Mouse (Mus musculus): Measurements from ENCODE around the gene Arsg.
A peak's percentile ranks its signal among the peaks of the same experiment; 100 is the strongest.

Arsg gene

GRCm38 (mm10) chr11:109583986-109584385 is 110.8 kb downstream of the Arsg start:
- no peak for DNase-seq (ENCODE audit: low read depth, low spot score)

- peak; percentile 73 for DNase-seq (ENCODE audit: low read depth, low spot score)
These were observed 111.9 kb downstream of the Arsg start for GRCm38 (mm10) chr11:109584843-109585713.

DNA sequence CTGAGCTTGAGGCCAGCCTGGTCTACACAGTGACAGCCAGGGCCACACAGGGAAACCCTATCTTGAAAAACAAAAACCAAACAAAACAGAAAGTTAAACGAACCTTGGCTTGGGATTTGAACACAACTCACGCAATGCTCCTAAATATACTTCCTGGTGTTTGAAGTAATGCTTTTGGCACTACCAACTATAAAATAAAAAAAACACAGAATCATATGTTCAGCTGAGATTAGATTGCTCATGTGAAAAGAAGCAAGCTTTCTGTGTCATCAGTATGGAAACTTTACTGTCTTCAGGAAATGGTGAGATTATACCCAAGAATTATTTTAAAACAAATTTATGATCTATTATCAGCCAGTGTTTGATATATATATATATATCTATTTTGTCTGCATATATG is 113.2 kb downstream of the Arsg start:
- no peak for DNase-seq (ENCODE audit: low read depth, low spot score)

DNA sequence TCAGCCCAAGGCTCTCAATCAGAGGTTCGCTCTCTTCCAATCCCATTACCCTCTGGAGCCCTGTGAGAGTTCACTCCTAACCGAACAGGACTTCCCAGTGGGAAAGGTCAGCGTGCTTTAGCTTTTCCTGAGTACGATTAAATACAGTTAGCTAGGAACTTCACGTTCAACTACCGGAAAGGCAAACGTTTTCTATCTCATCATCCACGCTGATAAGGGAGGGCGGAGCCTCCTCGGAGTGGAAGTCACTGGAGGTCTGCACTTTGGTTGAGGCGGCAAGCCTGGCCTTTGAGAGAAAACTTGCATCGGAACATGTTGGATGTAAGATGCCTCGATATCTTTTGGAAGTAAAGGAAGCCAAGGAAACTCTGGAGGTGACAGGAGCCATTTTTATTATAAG is 113.8 kb downstream of the Arsg start:
- DNase-seq (ENCODE audit: low read depth, low spot score), result no peak

DNA sequence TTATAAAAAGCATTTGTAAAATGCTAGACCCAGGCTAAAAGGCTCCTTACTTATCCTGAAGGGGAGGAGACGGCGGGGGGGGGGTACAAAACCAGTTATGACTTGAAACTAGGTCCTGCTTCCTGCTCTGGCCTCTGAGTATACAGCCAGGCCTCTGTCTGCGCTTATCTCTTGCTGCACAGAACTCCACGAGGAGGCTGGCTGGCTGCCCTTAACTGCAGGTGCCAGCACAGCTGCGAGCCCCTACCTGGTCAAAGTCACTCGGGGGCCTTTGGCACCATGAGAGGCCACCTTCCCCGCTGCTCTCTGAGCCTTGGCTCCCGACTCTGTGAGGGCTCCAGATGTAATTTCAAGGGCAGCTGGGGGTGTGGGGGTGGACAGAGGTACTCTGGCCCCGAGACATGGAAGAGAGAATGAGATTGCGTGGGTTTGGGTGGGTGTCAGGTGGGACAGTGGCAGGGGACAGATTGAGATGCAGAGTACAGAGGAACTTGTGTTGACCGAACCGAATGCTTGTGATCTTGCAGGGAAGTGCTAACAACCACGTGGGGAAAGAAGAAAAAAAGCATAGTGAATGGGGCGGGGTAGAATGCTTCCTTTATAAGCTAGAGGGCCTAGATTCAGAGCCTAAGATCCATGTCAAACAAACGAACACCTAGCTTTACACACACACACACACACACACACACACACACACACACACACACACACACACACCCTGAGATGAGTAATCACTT is 114.6 kb downstream of the Arsg start:
- no peak for DNase-seq (ENCODE audit: low read depth, low spot score)

DNA sequence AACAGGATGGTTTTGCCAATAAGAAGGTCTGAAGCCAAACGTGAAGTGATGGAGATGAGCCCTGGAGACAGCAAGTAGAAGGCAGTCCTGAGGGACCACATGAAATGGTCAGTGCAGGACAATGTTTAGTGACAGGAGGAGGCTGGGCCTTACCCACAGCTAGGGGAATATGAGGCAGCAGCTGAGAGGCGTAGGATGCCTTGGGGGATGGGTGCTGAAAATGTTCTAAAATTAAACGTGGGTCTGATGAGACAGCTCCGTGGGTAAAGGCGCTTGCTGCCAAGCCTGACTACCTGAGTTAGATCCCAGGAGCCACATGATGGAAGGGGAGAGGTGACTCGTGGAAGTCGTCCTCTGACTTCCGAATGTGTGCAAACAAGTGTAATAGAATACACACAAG is 116.8 kb downstream of the Arsg start:
- peak; percentile 47 for DNase-seq (ENCODE audit: low read depth, low spot score)

GRCm38 (mm10) chr11:109591511-109591910 is 118.3 kb downstream of the Arsg start:
- no peak for DNase-seq (ENCODE audit: low read depth, low spot score)

DNA sequence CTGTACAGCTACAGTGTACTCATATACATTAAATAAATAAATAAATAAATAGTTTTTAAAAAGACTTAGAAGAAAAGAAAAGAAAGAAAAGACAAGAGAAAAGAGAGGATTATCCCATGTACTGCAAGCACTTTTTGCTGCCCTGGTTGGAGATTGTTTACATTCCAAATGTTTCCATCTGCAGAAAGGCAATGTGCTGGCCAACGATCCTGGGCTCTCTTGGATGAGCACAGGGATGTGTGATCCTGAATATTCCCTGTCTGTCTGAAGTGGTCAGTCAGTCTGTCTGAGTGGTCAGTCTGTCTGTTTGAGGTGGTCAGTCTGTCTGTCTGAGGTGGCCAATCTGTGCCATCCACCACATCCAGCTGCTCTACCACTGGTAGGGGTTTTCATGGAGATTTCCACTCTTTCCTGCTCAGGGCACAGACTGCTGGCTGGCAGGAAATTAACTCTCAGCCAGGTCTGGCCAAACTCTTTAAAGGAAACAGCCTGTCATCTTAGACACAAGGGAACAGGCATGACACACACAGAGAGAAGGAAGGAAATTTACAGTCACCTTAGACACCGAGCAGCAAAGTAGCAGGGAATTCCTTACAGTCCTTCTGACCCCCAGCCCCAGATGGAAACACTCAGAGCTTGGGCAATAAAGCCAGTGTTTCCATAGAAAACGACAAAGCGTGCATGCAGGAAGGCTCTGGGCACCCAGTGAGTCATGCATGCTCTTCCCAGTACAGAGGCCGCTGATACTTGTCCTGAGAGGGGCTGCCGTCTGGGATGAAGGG is 120.2 kb downstream of the Arsg start:
- DNase-seq (ENCODE audit: low read depth, low spot score), result no peak

DNA sequence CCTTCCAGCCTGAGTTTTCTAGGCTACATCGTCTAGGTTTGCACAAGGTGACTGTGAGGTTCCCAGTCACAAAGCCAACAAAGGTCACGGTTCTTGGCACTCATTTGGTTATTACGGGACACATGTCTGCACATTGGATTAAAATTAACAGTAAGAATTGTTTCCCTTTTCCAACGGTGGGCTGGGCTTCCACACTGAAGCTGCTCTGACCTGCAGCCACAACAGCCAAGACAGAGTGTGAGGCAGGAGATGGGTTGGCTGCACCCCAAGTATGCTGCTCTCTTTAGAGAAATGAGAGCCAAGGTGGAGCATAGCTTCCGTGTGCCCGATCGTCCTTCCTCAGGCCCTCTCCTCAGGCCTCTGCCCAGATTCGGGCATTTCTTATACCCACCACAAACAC is 121.6 kb downstream of the Arsg start:
- DNase-seq (ENCODE audit: low read depth, low spot score), result no peak

DNA sequence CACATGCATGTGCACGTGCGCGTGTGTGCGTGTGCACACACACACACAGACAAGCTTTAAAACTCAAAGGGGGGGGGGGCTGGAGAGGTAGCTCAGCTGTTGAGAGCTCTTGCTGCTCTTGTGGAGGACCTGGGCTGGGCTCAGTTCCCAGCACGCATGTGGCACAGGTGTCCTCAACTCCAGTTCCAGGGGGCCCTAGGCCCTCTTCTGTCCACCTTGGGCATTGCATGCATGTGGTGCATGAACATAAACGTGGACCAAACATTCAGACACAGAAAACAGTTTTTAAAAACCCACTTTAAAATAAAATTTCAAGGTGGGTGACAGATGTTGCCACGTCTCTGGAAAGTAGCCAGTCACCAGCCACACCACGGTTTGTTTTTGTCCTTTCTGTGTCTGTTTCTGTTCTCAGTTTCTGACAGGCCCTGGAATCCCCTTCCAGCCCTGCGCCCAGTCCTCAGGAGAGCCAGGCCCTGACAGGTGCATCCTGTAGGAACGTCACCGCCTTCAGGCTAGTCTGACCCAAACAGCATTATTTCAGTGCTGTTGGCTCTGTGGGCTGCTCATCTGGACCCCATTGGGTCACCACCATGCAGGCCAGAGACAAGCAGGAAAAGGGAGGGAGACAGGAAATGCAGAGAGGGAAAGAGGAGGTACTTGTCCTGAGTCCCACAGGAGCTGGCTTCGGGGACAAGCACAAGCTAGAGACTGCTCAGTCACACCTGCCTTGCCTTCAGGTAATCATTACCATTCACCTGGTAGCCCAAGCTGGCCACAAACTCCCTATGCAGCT is 125.8 kb downstream of the Arsg start:
- no peak for DNase-seq (ENCODE audit: low read depth, low spot score)

DNA sequence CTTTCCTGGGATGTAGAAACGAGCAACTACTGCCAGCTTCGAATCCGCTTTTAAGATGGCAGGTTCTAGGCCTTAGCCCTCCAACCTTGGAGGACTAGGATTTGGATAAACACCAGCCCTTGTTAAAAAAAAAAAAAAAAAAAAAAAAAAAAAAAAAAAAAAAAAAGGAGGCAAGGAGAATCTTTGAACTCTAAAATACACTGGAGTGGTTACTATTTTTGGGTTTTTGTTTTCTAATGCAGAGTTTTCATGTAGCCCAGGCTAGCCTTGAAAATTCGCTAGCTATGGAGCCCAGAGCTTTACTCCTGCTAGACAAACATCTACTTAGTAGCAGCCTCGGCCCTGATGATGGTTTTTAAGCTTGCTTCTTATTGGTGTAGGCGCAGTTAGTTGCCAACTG is 134.4 kb downstream of the Arsg start:
- DNase-seq (ENCODE audit: low read depth, low spot score), result no peak

DNA sequence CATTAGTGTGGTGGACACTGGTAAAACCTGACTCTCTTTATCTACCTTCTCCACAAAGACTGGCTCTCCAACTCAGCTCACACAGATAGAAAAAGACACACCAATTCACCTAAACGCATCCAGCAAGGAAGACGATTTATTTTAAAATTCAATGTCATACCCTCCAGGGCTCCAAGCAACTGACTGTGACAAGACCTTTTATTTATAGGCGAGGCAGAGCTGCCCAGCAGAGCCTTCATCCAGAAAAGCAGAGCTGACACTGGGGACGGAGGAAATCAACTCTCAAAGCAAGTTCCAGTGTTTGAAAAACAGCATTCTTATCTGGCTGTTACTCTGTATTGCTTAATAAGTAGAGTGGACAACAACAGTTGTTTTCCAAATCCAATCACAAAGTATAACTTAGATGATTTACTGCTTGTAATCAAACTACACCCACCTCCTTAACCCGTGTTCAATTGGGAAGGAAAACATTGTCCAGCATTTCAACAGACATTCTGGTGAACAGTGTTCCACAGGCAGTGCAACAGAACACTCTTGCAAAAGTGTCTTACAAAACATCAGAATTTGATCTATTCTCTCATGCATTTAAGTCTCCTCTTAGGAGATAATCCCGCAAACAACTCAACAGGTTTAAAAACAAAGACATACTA is 135.9 kb downstream of the Arsg start:
- no peak for DNase-seq (ENCODE audit: low read depth, low spot score)

GRCm38 (mm10) chr11:109610046-109610794 is 137.0 kb downstream of the Arsg start:
- DNase-seq (ENCODE audit: low read depth, low spot score), result no peak

- DNase-seq (ENCODE audit: low read depth, low spot score), result no peak
These were observed 137.7 kb downstream of the Arsg start for GRCm38 (mm10) chr11:109610795-109611302.

GRCm38 (mm10) chr11:109611303-109612149 is 138.4 kb downstream of the Arsg start, which contains the start of gene Wipi1:
Gene Wipi1 (minus strand): TSS chr11:109611967.
- peak; percentile 100 for DNase-seq (ENCODE audit: low read depth, low spot score)

- no peak for DNase-seq (ENCODE audit: low read depth, low spot score)
These were observed 139.8 kb downstream of the Arsg start for GRCm38 (mm10) chr11:109612871-109613529.

GRCm38 (mm10) chr11:109615286-109615685 is 142.1 kb downstream of the Arsg start:
- DNase-seq (ENCODE audit: low read depth, low spot score), result no peak

GRCm38 (mm10) chr11:109616352-109616751 is 143.2 kb downstream of the Arsg start:
- no peak for DNase-seq (ENCODE audit: low read depth, low spot score)
